Mouse (Mus musculus) lung, adult 2 months (tissue): ENCODE measurements at regions not wholly inside any gene's neighbourhood (a gene's known extent, or its start where the extent isn't known, plus 50 kb on each side); places are given as distances from the start of the nearest gene placed in this dataset.

ENCODE experiments used
- CTCF ChIP-seq: fragments of 200-500 bp; IDR thresholded peaks from 2 replicates; pipeline ENCODE4 v1.5.1; 2011; ENCODE audit warnings: mild to moderate bottlenecking, low read length, control low read depth; ENCODE audit not compliant: insufficient read depth
- POLR2A ChIP-seq: fragments of 200-500 bp; IDR thresholded peaks from 2 replicates; pipeline ENCODE4 v1.6.1; 2011; ENCODE audit warnings: low read depth, mild to moderate bottlenecking, control low read depth, low read length, borderline replicate concordance; ENCODE audit errors: extremely low read depth

DNA sequence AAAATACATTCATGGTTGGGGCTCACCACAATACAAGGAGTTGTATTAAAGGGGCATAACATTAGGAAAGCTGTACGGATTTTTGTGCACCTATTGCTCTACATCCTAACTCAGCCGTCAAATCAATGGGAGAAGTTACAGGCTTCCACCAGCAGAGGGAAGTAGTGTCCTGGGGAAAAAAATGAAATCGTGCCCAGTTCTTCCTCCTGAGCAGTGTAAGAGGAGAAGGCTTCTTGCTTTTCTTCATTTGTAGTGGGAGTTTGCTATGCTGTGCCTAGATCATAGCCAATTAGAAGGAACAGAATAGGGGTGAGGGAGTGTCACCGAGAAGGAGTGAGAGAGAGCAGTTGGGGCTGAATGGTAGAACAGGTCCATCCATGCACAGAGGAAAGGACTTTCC lies 108.7 kb upstream of the Dcbld2 start:
- TF ChIP-seq CTCF (peak; percentile 43), POLR2A (no peak)
